Mouse (Mus musculus) cerebellum, adult 2 months (tissue): ENCODE measurements around the gene Slc10a3.

Source experiments
- CTCF ChIP-seq: fragments of 200-500 bp; IDR thresholded peaks from 2 replicates; pipeline ENCODE4 v1.5.1; 2011; ENCODE audit warnings: low read depth, mild to moderate bottlenecking, control low read depth, low read length, moderate library complexity, borderline replicate concordance; ENCODE audit not compliant: insufficient read depth
- POLR2A ChIP-seq: fragments of 200-500 bp; IDR thresholded peaks from 2 replicates; pipeline ENCODE4 v1.6.1; 2011; ENCODE audit warnings: low read length, control low read depth, borderline replicate concordance; ENCODE audit not compliant: insufficient read depth

GRCm38 (mm10) chrX:74372888-74373549 lies at the start of gene Slc10a3, which contains the start of gene Ubl4a:
- TF ChIP-seq CTCF = no peak
- TF ChIP-seq POLR2A = peak; percentile 31; the same call in 1 of the 2 replicates
